Mouse (Mus musculus): Measurements from ENCODE around the gene Letm1.

GRCm38 (mm10) chr5:33698669-33699068 is 83.9 kb downstream of the Letm1 start:
- no peak for TF ChIP-seq POLR2A (IDR thresholded peaks at IDR 0.05; ENCODE audit: extremely low read depth, insufficient read depth, low read length)
- TF ChIP-seq CTCF (IDR thresholded peaks at IDR 0.05; ENCODE audit: low read depth, low read length), result no peak
